Comparison of ENCODE assay signal across 21 mouse cellular contexts in the genomic region with DNA sequence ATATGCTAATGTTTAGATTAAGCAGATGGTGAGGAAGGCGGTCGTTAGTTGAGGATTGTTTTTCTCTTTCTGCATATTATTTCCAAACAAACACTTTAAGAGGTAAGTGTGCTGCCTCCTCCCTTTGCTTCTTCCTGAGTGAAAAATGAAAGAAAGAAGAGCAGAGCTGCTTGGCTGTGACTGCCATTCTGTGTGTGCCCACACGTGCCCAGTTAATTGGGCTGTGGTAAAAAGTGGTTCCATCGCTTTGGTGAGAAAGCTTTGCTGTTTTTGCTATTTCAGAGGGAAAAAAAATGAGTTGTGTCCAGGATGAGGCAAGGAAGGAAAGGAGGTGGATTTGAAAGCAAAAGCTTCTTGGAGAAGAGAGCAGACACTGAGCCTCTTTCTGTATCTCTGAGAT.
DNase-seq lines count a peak whose midpoint lies in the region; ATAC-seq and TF ChIP-seq lines count a peak whose summit lies in the region.
"Had no signal": no experiment of that assay in that cellular context is flagged by ENCODE, and none has a peak within 500 bp of the region (broad histone marks: within the 10 kb centered on the region; RNA-seq: fewer than 3 reads in every experiment).

No protein-coding gene starts in this region.

- H3K4me1 ChIP-seq in forebrain, embryonic 16.5 days (replicated peaks; ENCODE audit: control insufficient read depth, insufficient read depth, low read length) = peaks cover 7% of the 10 kb centered on the region; the same call in 1 of the 2 replicates
- H3K4me1 ChIP-seq in forebrain, embryonic 10.5 days = no peaks in the 10 kb centered on the region
- no peaks in the 10 kb centered on the region for H3K4me1 ChIP-seq in kidney, adult 2 months (ENCODE audit: control insufficient read depth, insufficient read depth, low read length)
- H3K4me1 ChIP-seq: embryonic facial prominence, embryonic 10.5 days; hindbrain, embryonic 12.5 days; liver, embryonic 12.5 days had no signal

- no peak for TF ChIP-seq POLR2A in kidney, adult 2 months (IDR thresholded peaks at IDR 0.05; ENCODE audit: low read depth, low read length)

- DNase-seq in forebrain, embryonic 10.5 days (ENCODE audit: extremely low spot score, low spot score) = no peak
- DNase-seq in left cerebral cortex, adult 2 months (ENCODE audit: extremely low spot score in 1 of 2, low spot score in 2 of 2) = peak in 1 of 2 experiments; percentile 24
- DNase-seq in left cerebral cortex, adult 11 months (ENCODE audit: low spot score) = no peak
- peak; percentile 22 to 50 for DNase-seq in right cerebral cortex, adult 2 months (ENCODE audit: low spot score in 2 of 2)
- no peak for DNase-seq in right cerebral cortex, postnatal 36 days (ENCODE audit: low spot score in 2 of 2)
- DNase-seq in kidney, adult 2 months = no peak
- DNase-seq: adrenal gland, postnatal 36 days; cerebellum, adult 11-12 months; cerebellum, postnatal 10 days; gastrocnemius, adult 2 months; kidney, adult 8-10 months; kidney, postnatal 10 days; lung, adult 18-20 months; lung, postnatal 14 days had no signal

- peak overlapping the region; percentile 23 for H3K4me2 ChIP-seq in forebrain, embryonic 16.5 days (ENCODE audit: low read length)
- H3K4me2 ChIP-seq: hindbrain, embryonic 12.5 days; limb, embryonic 12.5 days; liver, embryonic 12.5 days had no signal

- no peak overlapping the region for H3K4me3 ChIP-seq in forebrain, embryonic 16.5 days (replicated peaks; ENCODE audit: low read length)
- no peak overlapping the region for H3K4me3 ChIP-seq in forebrain, embryonic 10.5 days
- H3K4me3 ChIP-seq in left cerebral cortex, adult 2 months = 0 out of 2 replicates have a peak overlapping the region, but pooled peaks have one; percentile 4
- H3K4me3 ChIP-seq in kidney, adult 2 months (ENCODE audit: insufficient read depth, low read depth, low read length) = no peak overlapping the region
- H3K4me3 ChIP-seq: embryonic facial prominence, embryonic 10.5 days; gastrocnemius, adult 2 months; hindbrain, embryonic 12.5 days; limb, embryonic 12.5 days; liver, embryonic 12.5 days had no signal

- H3K27ac ChIP-seq in forebrain, embryonic 16.5 days (ENCODE audit: low read length) = no peak overlapping the region
- H3K27ac ChIP-seq in forebrain, embryonic 10.5 days = no peak overlapping the region
- H3K27ac ChIP-seq in left cerebral cortex, adult 2 months = peak overlapping the region; percentile 30
- no peak overlapping the region for H3K27ac ChIP-seq in kidney, adult 2 months (ENCODE audit: insufficient read depth, low read depth, low read length)
- H3K27ac ChIP-seq: embryonic facial prominence, embryonic 10.5 days; gastrocnemius, adult 2 months; hindbrain, embryonic 12.5 days; limb, embryonic 12.5 days; liver, embryonic 12.5 days; stomach, postnatal 0 days had no signal

- WGBS in forebrain, embryonic 16.5 days = 21% methylated on average over 4 of the region's 4 CpGs
- WGBS in forebrain, embryonic 10.5 days = 77% methylated on average over 4 of the region's 4 CpGs
- 71% methylated on average over 4 of the region's 4 CpGs for WGBS in kidney, adult 2 months

- intact Hi-C loops in left cerebral cortex, adult 2 months (cut with DNase I) = loop anchor here (1.0 to 10.0 kb wide), 8 partner anchors 22 to 1140 kb away; partner anchors contain the start of gene Lmo4

- ATAC-seq in forebrain, embryonic 16.5 days = 0 out of 2 replicates have a peak, but pooled peaks have one; percentile 27
- ATAC-seq: CD4-positive, CD25-positive, alpha-beta regulatory T cell, adult 4 months; liver, embryonic 12.5 days had no signal

- no peak for TF ChIP-seq CTCF in left cerebral cortex, adult 2 months (IDR thresholded peaks at IDR 0.05)
- TF ChIP-seq CTCF in kidney, adult 2 months (conservative IDR thresholded peaks at IDR 0.05; ENCODE audit: insufficient read depth, insufficient read length, low read depth, low read length) = no peak

- H3K27me3 ChIP-seq in forebrain, embryonic 16.5 days (replicated peaks; ENCODE audit: control insufficient read depth, insufficient read depth, low read length) = no peaks in the 10 kb centered on the region
- no peaks in the 10 kb centered on the region for H3K27me3 ChIP-seq in forebrain, embryonic 10.5 days (ENCODE audit: poor library complexity, severe bottlenecking)
- no peaks in the 10 kb centered on the region for H3K27me3 ChIP-seq in kidney, adult 2 months (replicated peaks; ENCODE audit: control insufficient read depth, insufficient read depth, low read length)
- H3K27me3 ChIP-seq: hindbrain, embryonic 12.5 days; limb, embryonic 12.5 days; liver, embryonic 12.5 days had no signal

- no peaks in the 10 kb centered on the region for H3K36me3 ChIP-seq in forebrain, embryonic 16.5 days (ENCODE audit: control insufficient read depth, insufficient read depth)
- H3K36me3 ChIP-seq in forebrain, embryonic 10.5 days (replicated peaks) = no peaks in the 10 kb centered on the region
- H3K36me3 ChIP-seq in kidney, adult 2 months (ENCODE audit: control insufficient read depth, insufficient read depth, low read length) = no peaks in the 10 kb centered on the region
- H3K36me3 ChIP-seq: embryonic facial prominence, embryonic 10.5 days; hindbrain, embryonic 12.5 days; limb, embryonic 12.5 days; liver, embryonic 12.5 days had no signal

- H3K9ac ChIP-seq in forebrain, embryonic 16.5 days (replicated peaks; ENCODE audit: low read depth, low read length) = no peak overlapping the region
- H3K9ac ChIP-seq: hindbrain, embryonic 12.5 days; limb, embryonic 12.5 days; liver, embryonic 12.5 days had no signal

- no peaks in the 10 kb centered on the region for H3K9me3 ChIP-seq in forebrain, embryonic 16.5 days (ENCODE audit: control insufficient read depth, low read length)
- H3K9me3 ChIP-seq in forebrain, embryonic 10.5 days = no peaks in the 10 kb centered on the region
- H3K9me3 ChIP-seq: embryonic facial prominence, embryonic 10.5 days; hindbrain, embryonic 12.5 days; limb, embryonic 12.5 days; liver, embryonic 12.5 days had no signal

Comparison
In these comparisons a context has a peak if more than half of its experiments do, and no peak if none do; other contexts are left out.
1. DNase-seq: peak in right cerebral cortex, adult 2 months (2 of 2); none in forebrain, embryonic 10.5 days (single experiment), left cerebral cortex, adult 11 months (single experiment), right cerebral cortex, postnatal 36 days (0 of 2) and kidney, adult 2 months (single experiment).